ENCODE assay signal across 13 mouse cellular contexts in genomic region chr9:26783414-26783975, GRCm38 (mm10). TPM values are rescaled to one million over a fixed set of nuclear protein-coding genes. Genes with fewer than 3 reads are reported as not detected.
DNase-seq lines count a peak whose midpoint lies in the region; ATAC-seq lines count a peak whose summit lies in the region.
"Had no signal": no experiment of that assay in that cellular context is flagged by ENCODE, and none has a peak within 500 bp of the region (broad histone marks: within the 10 kb centered on the region; RNA-seq: fewer than 3 reads in every experiment).

No protein-coding gene starts in this region.

- H3K4me2 ChIP-seq in liver, embryonic 12.5 days: peak overlapping the region; percentile 10; the same call in 1 of the 2 replicates
- H3K4me2 ChIP-seq in hindbrain, embryonic 16.5 days (ENCODE audit: low read length): no peak overlapping the region
- no peak overlapping the region for H3K4me2 ChIP-seq in kidney, embryonic 16.5 days (replicated peaks; ENCODE audit: low read depth, low read length)

- no peaks in the 10 kb centered on the region for H3K27me3 ChIP-seq in liver, embryonic 12.5 days (replicated peaks)
- H3K27me3 ChIP-seq in hindbrain, embryonic 16.5 days (replicated peaks; ENCODE audit: control insufficient read depth, insufficient read depth, low read length): no peaks in the 10 kb centered on the region
- no peaks in the 10 kb centered on the region for H3K27me3 ChIP-seq in kidney, embryonic 16.5 days (ENCODE audit: insufficient read depth, low read length)

- WGBS in liver, embryonic 12.5 days (ENCODE audit: insufficient replicate concordance): 30% methylated on average over 7 of the region's 7 CpGs
- 59% methylated on average over 7 of the region's 7 CpGs for WGBS in hindbrain, embryonic 16.5 days
- 66% methylated on average over 7 of the region's 7 CpGs for WGBS in kidney, embryonic 16.5 days

- no peaks in the 10 kb centered on the region for H3K4me1 ChIP-seq in liver, embryonic 12.5 days
- no peaks in the 10 kb centered on the region for H3K4me1 ChIP-seq in hindbrain, embryonic 16.5 days (ENCODE audit: control insufficient read depth, insufficient read depth, low read depth, low read length)
- H3K4me1 ChIP-seq in kidney, embryonic 16.5 days (ENCODE audit: insufficient read depth, low read length): no peaks in the 10 kb centered on the region

- no peak overlapping the region for H3K4me3 ChIP-seq in liver, embryonic 12.5 days
- H3K4me3 ChIP-seq in hindbrain, embryonic 16.5 days (ENCODE audit: low read length): no peak overlapping the region
- H3K4me3 ChIP-seq in kidney, embryonic 16.5 days (ENCODE audit: low read length): no peak overlapping the region
- H3K4me3 ChIP-seq: erythroblast, embryonic 14.5 days had no signal

- no peak overlapping the region for H3K9ac ChIP-seq in liver, embryonic 12.5 days
- H3K9ac ChIP-seq in hindbrain, embryonic 16.5 days (ENCODE audit: low read depth, low read length): no peak overlapping the region
- no peak overlapping the region for H3K9ac ChIP-seq in kidney, embryonic 16.5 days (replicated peaks; ENCODE audit: low read length)

- peak; percentile 62; the same call in 1 of the 2 replicates for ATAC-seq in liver, embryonic 12.5 days
- 0 out of 2 replicates have a peak, but pooled peaks have one; percentile 73 for ATAC-seq in hindbrain, embryonic 16.5 days
- ATAC-seq in kidney, embryonic 16.5 days (ENCODE audit: low FRiP score, low TSS enrichment): no peak

- no peaks in the 10 kb centered on the region for H3K9me3 ChIP-seq in liver, embryonic 12.5 days (replicated peaks)
- H3K9me3 ChIP-seq in hindbrain, embryonic 16.5 days (ENCODE audit: control insufficient read depth, low read length): no peaks in the 10 kb centered on the region
- no peaks in the 10 kb centered on the region for H3K9me3 ChIP-seq in kidney, embryonic 16.5 days (ENCODE audit: low read length)

- DNase-seq in heart, adult 11 months: peak; percentile 92
- DNase-seq in heart, postnatal 4 days: no peak
- no peak for DNase-seq in liver
- peak; percentile 40 for DNase-seq in brain, adult 2 months (ENCODE audit: low read depth, low spot score)
- no peak for DNase-seq in adrenal gland, adult 8-10 months
- DNase-seq: gastrocnemius, postnatal 36 days; kidney, adult 9 months had no signal

- no peaks in the 10 kb centered on the region for H3K36me3 ChIP-seq in liver, embryonic 12.5 days
- no peaks in the 10 kb centered on the region for H3K36me3 ChIP-seq in hindbrain, embryonic 16.5 days (ENCODE audit: control insufficient read depth, insufficient read depth, low read length)
- H3K36me3 ChIP-seq in kidney, embryonic 16.5 days (ENCODE audit: insufficient read depth, low read length): no peaks in the 10 kb centered on the region

- H3K27ac ChIP-seq in liver, embryonic 12.5 days: no peak overlapping the region
- H3K27ac ChIP-seq in hindbrain, embryonic 16.5 days (ENCODE audit: low read depth, low read length): no peak overlapping the region
- H3K27ac ChIP-seq in kidney, embryonic 16.5 days (ENCODE audit: low read length): no peak overlapping the region

RNA-seq across cellular contexts. Expression of gene Glb1l2, which starts 22.8 kb away (rescaled TPM):
- under 1 TPM; 0.47 to 0.79 TPM for total RNA-seq in heart, postnatal 4 days (2021)
- polyA plus RNA-seq in liver, embryonic 12.5 days (2016; fragmentation: Nextera tagmentation; extraction: Ambion mirVana): 0.14 and 0.19 TPM in 2 replicates
- 2.6 and 3.5 TPM in 2 replicates for polyA plus RNA-seq in hindbrain, embryonic 16.5 days (2015; fragmentation: Nextera tagmentation; extraction: Ambion mirVana)
- total RNA-seq in adrenal gland, adult 8-10 months (2022): 10 to 100 TPM in 2 of 4 experiments, 1 to 10 TPM in 2; 4.8 to 23.3 (median 10.1) TPM
- polyA plus RNA-seq in kidney, embryonic 16.5 days (2015; fragmentation: Nextera tagmentation; extraction: Ambion mirVana): 46.1 and 48.5 TPM in 2 replicates
- polyA plus RNA-seq: C2C12; erythroblast, embryonic 14.5 days had no signal

RNA-seq across cellular contexts. Expression of gene B3gat1, which starts 50.0 kb away (rescaled TPM):
- not detected for total RNA-seq in heart, postnatal 4 days (2021)
- polyA plus RNA-seq in liver, embryonic 12.5 days (2016; fragmentation: Nextera tagmentation; extraction: Ambion mirVana): not detected in 2 replicates
- polyA plus RNA-seq in hindbrain, embryonic 16.5 days (2015; fragmentation: Nextera tagmentation; extraction: Ambion mirVana): 32.6 and 45.4 TPM in 2 replicates
- 1 to 10 TPM in 3 of 4 experiments, under 1 TPM in 1; 0.87 to 2.0 (median 1.5) TPM for total RNA-seq in adrenal gland, adult 8-10 months (2022)
- 0.07 and 0.12 TPM in 2 replicates for polyA plus RNA-seq in kidney, embryonic 16.5 days (2015; fragmentation: Nextera tagmentation; extraction: Ambion mirVana)
- polyA plus RNA-seq: C2C12; erythroblast, embryonic 14.5 days; liver, embryonic 16.5 days had no signal

Comparison
In these comparisons a context has a peak if more than half of its experiments do, and no peak if none do; other contexts are left out.
1. DNase-seq: peak in heart, adult 11 months (single experiment) and brain, adult 2 months (single experiment); none in heart, postnatal 4 days (single experiment), liver (single experiment) and adrenal gland, adult 8-10 months (single experiment).
2. RNA of gene Glb1l2, which starts 22.8 kb away (polyA plus RNA-seq): 46.1 to 48.5 TPM in kidney, embryonic 16.5 days; 2.6 to 3.5 TPM in hindbrain, embryonic 16.5 days and 0.14 to 0.19 TPM in liver, embryonic 12.5 days; every median in the first group is over 10 times any median in the second.
3. RNA of gene B3gat1, which starts 50.0 kb away (polyA plus RNA-seq): 32.6 to 45.4 TPM in hindbrain, embryonic 16.5 days; 0.07 to 0.12 TPM in kidney, embryonic 16.5 days and not detected in liver, embryonic 12.5 days; every median in the first group is over 10 times any median in the second.